Mouse (Mus musculus) forebrain, embryonic 15.5 days (tissue): Measurements from ENCODE around the gene 5730480H06Rik. TPM values are rescaled to one million over a fixed set of nuclear protein-coding genes. Genes with fewer than 3 reads are reported as not detected.

ENCODE experiments used
- ATAC-seq: fragments of 200-750 bp; cut with Nextera tagmentation; replicated peaks from 2 replicates; pipeline ENCODE4 v1.8.0; 2017; ENCODE audit warnings: mild to moderate bottlenecking, moderate TSS enrichment, moderate library complexity
- H3K27ac ChIP-seq: fragments of 300-500 bp; sonication (generic); replicated peaks from 2 replicates; pipeline ENCODE4 v1.5.1; 2015; ENCODE audit warnings: mild to moderate bottlenecking, inconsistent platforms
- H3K27me3 ChIP-seq: fragments of 300-500 bp; sonication (generic); 2 replicates; pipeline ENCODE4 v1.6.1; 2015; ENCODE audit warnings: inconsistent platforms
- H3K36me3 ChIP-seq: fragments of 300-500 bp; sonication (generic); 2 replicates; pipeline ENCODE4 v1.6.1; 2015; ENCODE audit warnings: mild to moderate bottlenecking, inconsistent platforms
- H3K4me1 ChIP-seq: fragments of 300-500 bp; sonication (generic); 2 replicates; pipeline ENCODE4 v1.6.1; 2015; ENCODE audit warnings: inconsistent platforms
- H3K4me2 ChIP-seq: fragments of 300-500 bp; sonication (generic); replicated peaks from 2 replicates; pipeline ENCODE4 v1.6.1; 2015; ENCODE audit warnings: mild to moderate bottlenecking, inconsistent platforms
- H3K4me3 ChIP-seq: fragments of 300-500 bp; sonication (generic); 2 replicates; pipeline ENCODE4 v1.5.1; 2015; ENCODE audit warnings: mild to moderate bottlenecking, inconsistent platforms
- H3K9ac ChIP-seq: fragments of 300-500 bp; sonication (generic); replicated peaks from 2 replicates; pipeline ENCODE4 v1.6.1; 2015; ENCODE audit warnings: mild to moderate bottlenecking, inconsistent platforms
- H3K9me3 ChIP-seq: fragments of 300-500 bp; sonication (generic); 2 replicates; pipeline ENCODE4 v1.6.1; 2016; ENCODE audit warnings: inconsistent platforms
- WGBS: fragments of 180-500 bp; shearing (Covaris S2); methylation state at CpG from one replicate; pipeline ENCODE4 v1.1.7; 2015; ENCODE audit warnings: mixed read lengths; 5-methylcytosine and 5-hydroxymethylcytosine counted together
- polyA plus RNA-seq: library from polyadenylated mRNA; unstranded; fragments of >200 nt; fragmentation: Nextera tagmentation; extraction: Ambion mirVana; gene quantifications from 2 replicates; pipeline ENCODE4 v1.2.1, GENCODE M21; 2015

5730480H06Rik gene
- polyA plus RNA-seq, 1 experiment from 2014 or later: 21.9 TPM

GRCm38 (mm10) chr5:48345983-48346648, 18.4 kb downstream of the 5730480H06Rik start:
- Histone ChIP-seq H3K27ac (no peak overlapping the region), H3K4me3 (no peak overlapping the region), H3K36me3 (no peaks in the 10 kb centered on the region), H3K4me1 (no peaks in the 10 kb centered on the region), H3K9ac (no peak overlapping the region), H3K27me3 (no peaks in the 10 kb centered on the region), H3K4me2 (no peak overlapping the region), H3K9me3 (no peaks in the 10 kb centered on the region)
- no peak; the same call in 1 of the 2 replicates for ATAC-seq
- WGBS: 93% methylated on average over 2 of the region's 2 CpGs

GRCm38 (mm10) chr5:48349309-48349708, 21.6 kb downstream of the 5730480H06Rik start:
- Histone ChIP-seq H3K36me3 (no peaks in the 10 kb centered on the region), H3K4me3 (no peak overlapping the region), H3K27me3 (no peaks in the 10 kb centered on the region), H3K27ac (no peak overlapping the region), H3K4me2 (no peak overlapping the region), H3K4me1 (no peaks in the 10 kb centered on the region), H3K9me3 (no peaks in the 10 kb centered on the region), H3K9ac (no peak overlapping the region)
- 88% methylated on average over 1 of the region's 1 CpGs for WGBS
- ATAC-seq: no peak

GRCm38 (mm10) chr5:48371890-48372766, 44.4 kb downstream of the 5730480H06Rik start:
- H3K9me3 ChIP-seq: no peaks in the 10 kb centered on the region
- peaks cover 10% of the 10 kb centered on the region for H3K4me1 ChIP-seq
- peaks cover 12% of the 10 kb centered on the region; the same call in 1 of the 2 replicates for H3K36me3 ChIP-seq
- peak overlapping the region; percentile 68 for H3K27ac ChIP-seq
- ATAC-seq: peak; percentile 100
- under 1% methylated on average over 44 of the region's 44 CpGs for WGBS
- H3K9ac ChIP-seq: peak overlapping the region; percentile 65
- H3K27me3 ChIP-seq: no peaks in the 10 kb centered on the region
- peak overlapping the region; percentile 82 for H3K4me3 ChIP-seq
- peak overlapping the region; percentile 51 for H3K4me2 ChIP-seq

- H3K4me2 ChIP-seq: no peak overlapping the region
Observed at GRCm38 (mm10) chr5:48402497-48402896, 74.7 kb downstream of the 5730480H06Rik start.

GRCm38 (mm10) chr5:48408276-48408675, 80.5 kb downstream of the 5730480H06Rik start:
- H3K4me3 ChIP-seq: no peak overlapping the region
- H3K27ac ChIP-seq: no peak overlapping the region
- H3K9me3 ChIP-seq: no peaks in the 10 kb centered on the region
- no peaks in the 10 kb centered on the region for H3K27me3 ChIP-seq
- H3K4me1 ChIP-seq: no peaks in the 10 kb centered on the region
- H3K9ac ChIP-seq: no peak overlapping the region
- H3K36me3 ChIP-seq: no peaks in the 10 kb centered on the region
- no peak for ATAC-seq
- 87% methylated on average over 4 of the region's 4 CpGs for WGBS
- H3K4me2 ChIP-seq: no peak overlapping the region

More at GRCm38 (mm10) chr5:48402497-48402896, 74.7 kb downstream of the 5730480H06Rik start:
- ATAC-seq: no peak
- Histone ChIP-seq H3K4me3 (no peak overlapping the region), H3K9me3 (no peaks in the 10 kb centered on the region), H3K36me3 (peaks cover 4% of the 10 kb centered on the region; the same call in 1 of the 2 replicates), H3K4me1 (no peaks in the 10 kb centered on the region), H3K9ac (no peak overlapping the region), H3K27ac (no peak overlapping the region), H3K27me3 (no peaks in the 10 kb centered on the region)
- 87% methylated on average over 3 of the region's 3 CpGs for WGBS

- 72% methylated on average over 5 of the region's 5 CpGs for WGBS
Observed at GRCm38 (mm10) chr5:48410348-48410747, 82.6 kb downstream of the 5730480H06Rik start.

GRCm38 (mm10) chr5:48411462-48411861, 83.7 kb downstream of the 5730480H06Rik start:
- Histone ChIP-seq H3K4me3 (no peak overlapping the region), H3K4me2 (no peak overlapping the region), H3K9me3 (no peaks in the 10 kb centered on the region), H3K4me1 (no peaks in the 10 kb centered on the region), H3K9ac (no peak overlapping the region), H3K36me3 (no peaks in the 10 kb centered on the region), H3K27ac (no peak overlapping the region), H3K27me3 (no peaks in the 10 kb centered on the region)
- ATAC-seq: no peak
- WGBS: 85% methylated on average over 4 of the region's 4 CpGs

More at GRCm38 (mm10) chr5:48410348-48410747, 82.6 kb downstream of the 5730480H06Rik start:
- H3K9ac ChIP-seq: no peak overlapping the region
- ATAC-seq: no peak
- H3K4me3 ChIP-seq: no peak overlapping the region
- H3K27ac ChIP-seq: no peak overlapping the region
- H3K27me3 ChIP-seq: no peaks in the 10 kb centered on the region
- no peak overlapping the region for H3K4me2 ChIP-seq
- H3K9me3 ChIP-seq: no peaks in the 10 kb centered on the region
- no peaks in the 10 kb centered on the region for H3K36me3 ChIP-seq
- no peaks in the 10 kb centered on the region for H3K4me1 ChIP-seq

- no peaks in the 10 kb centered on the region for H3K27me3 ChIP-seq
- H3K4me3 ChIP-seq: no peak overlapping the region
- H3K9ac ChIP-seq: no peak overlapping the region
- H3K4me2 ChIP-seq: no peak overlapping the region
- H3K36me3 ChIP-seq: no peaks in the 10 kb centered on the region
- H3K27ac ChIP-seq: no peak overlapping the region
- ATAC-seq: no peak
- WGBS: 95% methylated on average over 4 of the region's 4 CpGs
- no peaks in the 10 kb centered on the region for H3K4me1 ChIP-seq
- no peaks in the 10 kb centered on the region for H3K9me3 ChIP-seq
Observed at GRCm38 (mm10) chr5:48412261-48412660, 84.5 kb downstream of the 5730480H06Rik start.

- H3K4me2 ChIP-seq: no peak overlapping the region
- H3K27me3 ChIP-seq: no peaks in the 10 kb centered on the region
- H3K36me3 ChIP-seq: no peaks in the 10 kb centered on the region
- no peaks in the 10 kb centered on the region for H3K9me3 ChIP-seq
- no peak overlapping the region for H3K9ac ChIP-seq
- no peaks in the 10 kb centered on the region for H3K4me1 ChIP-seq
- no peak overlapping the region for H3K27ac ChIP-seq
- no peak overlapping the region for H3K4me3 ChIP-seq
- ATAC-seq: no peak
- whole genome bisulfite sequencing: 96% methylated on average over 2 of the region's 2 CpGs
Observed at GRCm38 (mm10) chr5:48419741-48420140, 92.0 kb downstream of the 5730480H06Rik start.

- Histone ChIP-seq H3K4me1 (no peaks in the 10 kb centered on the region), H3K4me2 (no peak overlapping the region), H3K27me3 (no peaks in the 10 kb centered on the region), H3K9ac (no peak overlapping the region), H3K4me3 (no peak overlapping the region), H3K9me3 (no peaks in the 10 kb centered on the region), H3K36me3 (no peaks in the 10 kb centered on the region), H3K27ac (no peak overlapping the region)
- ATAC-seq: no peak
- WGBS: 95% methylated on average over 1 of the region's 1 CpGs
Observed at GRCm38 (mm10) chr5:48421957-48422356, 94.2 kb downstream of the 5730480H06Rik start.

GRCm38 (mm10) chr5:48430459-48430858, 102.7 kb downstream of the 5730480H06Rik start:
- Histone ChIP-seq H3K9me3 (no peaks in the 10 kb centered on the region), H3K27me3 (no peaks in the 10 kb centered on the region), H3K36me3 (no peaks in the 10 kb centered on the region), H3K4me2 (no peak overlapping the region), H3K4me1 (no peaks in the 10 kb centered on the region), H3K27ac (no peak overlapping the region), H3K9ac (no peak overlapping the region), H3K4me3 (no peak overlapping the region)
- ATAC-seq: peak; percentile 66; the same call in 1 of the 2 replicates

GRCm38 (mm10) chr5:48448888-48449287, 121.1 kb downstream of the 5730480H06Rik start:
- no peaks in the 10 kb centered on the region for H3K9me3 ChIP-seq
- H3K4me3 ChIP-seq: no peak overlapping the region
- no peak overlapping the region for H3K9ac ChIP-seq
- WGBS: 90% methylated on average over 1 of the region's 1 CpGs
- no peaks in the 10 kb centered on the region for H3K36me3 ChIP-seq
- no peak overlapping the region for H3K4me2 ChIP-seq
- no peak for ATAC-seq
- H3K27ac ChIP-seq: no peak overlapping the region
- H3K27me3 ChIP-seq: no peaks in the 10 kb centered on the region
- no peaks in the 10 kb centered on the region for H3K4me1 ChIP-seq
